Mouse (Mus musculus): ENCODE measurements around the gene Ncam2. TPM values are rescaled to one million over a fixed set of nuclear protein-coding genes. Genes with fewer than 3 reads are reported as not detected.

Gene Ncam2
- total RNA-seq (2017): 0.10 TPM in 1 of 3 replicates, not detected in the others

- ATAC-seq (replicated peaks; ENCODE audit: insufficient number of reproducible peaks, low FRiP score, low TSS enrichment, poor library complexity, severe bottlenecking): no peak
These were observed at the start of gene Ncam2 for GRCm38 (mm10) chr16:81200201-81201071. TSS of gene Ncam2 (plus strand) at chr16:81200697.

- no peak for ATAC-seq (replicated peaks; ENCODE audit: insufficient number of reproducible peaks, low FRiP score, low TSS enrichment, poor library complexity, severe bottlenecking)
These were observed 29.7 kb upstream of the Ncam2 start for GRCm38 (mm10) chr16:81170828-81171227.

- ATAC-seq (replicated peaks; ENCODE audit: insufficient number of reproducible peaks, low FRiP score, low TSS enrichment, poor library complexity, severe bottlenecking): no peak
These were observed 25.1 kb upstream of the Ncam2 start for GRCm38 (mm10) chr16:81175302-81175943.

- ATAC-seq (replicated peaks; ENCODE audit: insufficient number of reproducible peaks, low FRiP score, low TSS enrichment, poor library complexity, severe bottlenecking): no peak
These were observed 20.7 kb upstream of the Ncam2 start for GRCm38 (mm10) chr16:81179801-81180200.

- ATAC-seq (replicated peaks; ENCODE audit: insufficient number of reproducible peaks, low FRiP score, low TSS enrichment, poor library complexity, severe bottlenecking): no peak
These were observed 12.8 kb upstream of the Ncam2 start for GRCm38 (mm10) chr16:81187579-81188179.

- no peak for ATAC-seq (replicated peaks; ENCODE audit: insufficient number of reproducible peaks, low FRiP score, low TSS enrichment, poor library complexity, severe bottlenecking)
These were observed 8.9 kb upstream of the Ncam2 start for GRCm38 (mm10) chr16:81191621-81192020.

GRCm38 (mm10) chr16:81192607-81193006, 7.9 kb upstream of the Ncam2 start:
- ATAC-seq (replicated peaks; ENCODE audit: insufficient number of reproducible peaks, low FRiP score, low TSS enrichment, poor library complexity, severe bottlenecking): no peak

- no peak for ATAC-seq (replicated peaks; ENCODE audit: insufficient number of reproducible peaks, low FRiP score, low TSS enrichment, poor library complexity, severe bottlenecking)
These were observed 1.0 kb upstream of the Ncam2 start for GRCm38 (mm10) chr16:81199467-81199866.

- ATAC-seq (replicated peaks; ENCODE audit: insufficient number of reproducible peaks, low FRiP score, low TSS enrichment, poor library complexity, severe bottlenecking): no peak
These were observed 974 bp downstream of the Ncam2 start for GRCm38 (mm10) chr16:81201471-81201870.

GRCm38 (mm10) chr16:81201992-81202391, 1.5 kb downstream of the Ncam2 start:
- no peak for ATAC-seq (replicated peaks; ENCODE audit: insufficient number of reproducible peaks, low FRiP score, low TSS enrichment, poor library complexity, severe bottlenecking)

GRCm38 (mm10) chr16:81202721-81203161, 2.2 kb downstream of the Ncam2 start:
- no peak for ATAC-seq (replicated peaks; ENCODE audit: insufficient number of reproducible peaks, low FRiP score, low TSS enrichment, poor library complexity, severe bottlenecking)

- ATAC-seq (replicated peaks; ENCODE audit: insufficient number of reproducible peaks, low FRiP score, low TSS enrichment, poor library complexity, severe bottlenecking): no peak
These were observed 4.0 kb downstream of the Ncam2 start for GRCm38 (mm10) chr16:81204405-81205034.

- no peak for ATAC-seq (replicated peaks; ENCODE audit: insufficient number of reproducible peaks, low FRiP score, low TSS enrichment, poor library complexity, severe bottlenecking)
These were observed 20.7 kb downstream of the Ncam2 start for GRCm38 (mm10) chr16:81221176-81221575.

GRCm38 (mm10) chr16:81223841-81224240, 23.3 kb downstream of the Ncam2 start:
- no peak for ATAC-seq (replicated peaks; ENCODE audit: insufficient number of reproducible peaks, low FRiP score, low TSS enrichment, poor library complexity, severe bottlenecking)

- no peak for ATAC-seq (replicated peaks; ENCODE audit: insufficient number of reproducible peaks, low FRiP score, low TSS enrichment, poor library complexity, severe bottlenecking)
These were observed 23.8 kb downstream of the Ncam2 start for GRCm38 (mm10) chr16:81224253-81224652.

GRCm38 (mm10) chr16:81254875-81255274, 54.4 kb downstream of the Ncam2 start:
- no peak for ATAC-seq (replicated peaks; ENCODE audit: insufficient number of reproducible peaks, low FRiP score, low TSS enrichment, poor library complexity, severe bottlenecking)

GRCm38 (mm10) chr16:81260429-81260828, 59.9 kb downstream of the Ncam2 start:
- no peak for ATAC-seq (replicated peaks; ENCODE audit: insufficient number of reproducible peaks, low FRiP score, low TSS enrichment, poor library complexity, severe bottlenecking)

GRCm38 (mm10) chr16:81273597-81274360, 73.3 kb downstream of the Ncam2 start:
- no peak for ATAC-seq (replicated peaks; ENCODE audit: insufficient number of reproducible peaks, low FRiP score, low TSS enrichment, poor library complexity, severe bottlenecking)
